Mouse (Mus musculus): ENCODE results near the gene Cnr1.

Cnr1 gene

GRCm38 (mm10) chr4:33924234-33924888 is at the start of gene Cnr1:
Cnr1 (plus strand) TSS chr4:33924593.
- in situ Hi-C loops (cut with MboI, MseI), result no loop called here

GRCm38 (mm10) chr4:33879944-33880343 is 44.4 kb upstream of the Cnr1 start:
- in situ Hi-C loops (cut with MboI, MseI), result no loop called here

GRCm38 (mm10) chr4:33886026-33886425 is 38.4 kb upstream of the Cnr1 start:
- in situ Hi-C loops (cut with MboI, MseI), result no loop called here

- in situ Hi-C loops (cut with MboI, MseI), result no loop called here
These were observed 34.4 kb upstream of the Cnr1 start for GRCm38 (mm10) chr4:33889976-33890375.

GRCm38 (mm10) chr4:33892178-33892869 is 32.1 kb upstream of the Cnr1 start:
- in situ Hi-C loops (cut with MboI, MseI), result no loop called here

- in situ Hi-C loops (cut with MboI, MseI), result no loop called here
These were observed 30.6 kb upstream of the Cnr1 start for GRCm38 (mm10) chr4:33893841-33894240.

- in situ Hi-C loops (cut with MboI, MseI), result no loop called here
These were observed 29.3 kb upstream of the Cnr1 start for GRCm38 (mm10) chr4:33895046-33895445.

GRCm38 (mm10) chr4:33895491-33895890 is 28.9 kb upstream of the Cnr1 start:
- in situ Hi-C loops (cut with MboI, MseI), result no loop called here

- in situ Hi-C loops (cut with MboI, MseI), result no loop called here
These were observed 22.7 kb upstream of the Cnr1 start for GRCm38 (mm10) chr4:33901659-33902058.

GRCm38 (mm10) chr4:33903812-33904340 is 20.5 kb upstream of the Cnr1 start:
- in situ Hi-C loops (cut with MboI, MseI), result no loop called here

GRCm38 (mm10) chr4:33904826-33905225 is 19.6 kb upstream of the Cnr1 start:
- in situ Hi-C loops (cut with MboI, MseI), result no loop called here

GRCm38 (mm10) chr4:33908786-33909185 is 15.6 kb upstream of the Cnr1 start:
- in situ Hi-C loops (cut with MboI, MseI), result no loop called here

GRCm38 (mm10) chr4:33915730-33916129 is 8.7 kb upstream of the Cnr1 start:
- in situ Hi-C loops (cut with MboI, MseI), result no loop called here

- in situ Hi-C loops (cut with MboI, MseI), result no loop called here
These were observed 3.6 kb upstream of the Cnr1 start for GRCm38 (mm10) chr4:33920807-33921206.

GRCm38 (mm10) chr4:33923151-33923760 is 1.1 kb upstream of the Cnr1 start:
- in situ Hi-C loops (cut with MboI, MseI), result no loop called here

- in situ Hi-C loops (cut with MboI, MseI), result no loop called here
These were observed 596 bp upstream of the Cnr1 start for GRCm38 (mm10) chr4:33923761-33924233.

- in situ Hi-C loops (cut with MboI, MseI), result no loop called here
These were observed 474 bp downstream of the Cnr1 start for GRCm38 (mm10) chr4:33924889-33925245.

GRCm38 (mm10) chr4:33925489-33925888 is 1.1 kb downstream of the Cnr1 start:
- in situ Hi-C loops (cut with MboI, MseI), result no loop called here

- in situ Hi-C loops (cut with MboI, MseI), result no loop called here
These were observed 1.6 kb downstream of the Cnr1 start for GRCm38 (mm10) chr4:33926010-33926409.

- in situ Hi-C loops (cut with MboI, MseI), result no loop called here
These were observed 2.4 kb downstream of the Cnr1 start for GRCm38 (mm10) chr4:33926730-33927263.

GRCm38 (mm10) chr4:33927644-33928043 is 3.3 kb downstream of the Cnr1 start:
- in situ Hi-C loops (cut with MboI, MseI), result no loop called here

- in situ Hi-C loops (cut with MboI, MseI), result no loop called here
These were observed 4.1 kb downstream of the Cnr1 start for GRCm38 (mm10) chr4:33928450-33928849.
